Mouse (Mus musculus) erythroid progenitor cell, adult 5-6 weeks (primary cell): ENCODE results near the gene Mllt6. TPM values are rescaled to one million over a fixed set of nuclear protein-coding genes. Genes with fewer than 3 reads are reported as not detected.
A peak's percentile ranks its signal among the peaks of the same experiment; 100 is the strongest.
"Not testable (repeated sequence)": the region's sequence is repeated elsewhere in the genome, so short reads cannot be mapped to it uniquely, and the experiment has no call there.

ENCODE experiments used
- ATAC-seq: replicated peaks from 2 replicates; pipeline ENCODE4 v1.8.0; 2016; ENCODE audit warnings: moderate number of reproducible peaks, mild to moderate bottlenecking, moderate TSS enrichment, inconsistent platforms; ENCODE audit not compliant: poor library complexity, low FRiP score, severe bottlenecking
- total RNA-seq, 2 experiments: library from RNA; stranded (forward) in 1 of 2; stranded (reverse) in 1 of 2; fragments of 150-400 nt in 1 of 2; fragments of 186-747, 209-891 nt in 1 of 2; gene quantifications; 2 replicates each; pipeline versions ENCODE4 v1.2.3 to v1.2.4; 2015 to 2017; ENCODE audit warnings: low replicate concordance in 2 of 2

Mllt6 gene
- total RNA-seq, 2 experiments from 2014 or later: 2.1 to 3.9 TPM

GRCm38 (mm10) chr11:97643380-97644055 lies 19.7 kb upstream of the Mllt6 start:
- no peak for ATAC-seq

GRCm38 (mm10) chr11:97644834-97645233 lies 18.4 kb upstream of the Mllt6 start:
- no peak for ATAC-seq

- not testable (repeated sequence) for ATAC-seq
Measured at GRCm38 (mm10) chr11:97648541-97648940, 14.7 kb upstream of the Mllt6 start.

- ATAC-seq: no peak
Measured at GRCm38 (mm10) chr11:97650341-97650740, 12.9 kb upstream of the Mllt6 start.

DNA sequence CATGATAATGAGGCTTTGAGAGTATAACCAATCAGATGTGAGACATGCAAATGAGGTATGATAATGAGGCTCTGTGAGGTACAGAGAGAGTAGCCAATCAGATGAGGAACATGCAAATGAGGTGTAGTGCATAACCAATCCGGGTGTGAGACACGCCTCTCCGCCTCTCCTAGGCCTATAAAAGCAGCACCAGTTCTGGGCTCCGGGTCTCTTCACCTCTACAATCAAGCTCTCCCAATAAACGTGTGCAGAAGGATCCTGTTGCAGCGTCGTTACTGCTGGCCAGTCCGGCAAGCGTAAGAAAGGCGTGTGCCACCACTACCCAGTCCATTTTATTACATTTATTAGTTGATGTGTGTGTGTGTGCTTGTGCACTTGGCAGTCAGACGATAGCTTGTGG lies 9.8 kb upstream of the Mllt6 start:
- not testable (repeated sequence) for ATAC-seq

GRCm38 (mm10) chr11:97654210-97654609 lies 9.0 kb upstream of the Mllt6 start:
- ATAC-seq: no peak

DNA sequence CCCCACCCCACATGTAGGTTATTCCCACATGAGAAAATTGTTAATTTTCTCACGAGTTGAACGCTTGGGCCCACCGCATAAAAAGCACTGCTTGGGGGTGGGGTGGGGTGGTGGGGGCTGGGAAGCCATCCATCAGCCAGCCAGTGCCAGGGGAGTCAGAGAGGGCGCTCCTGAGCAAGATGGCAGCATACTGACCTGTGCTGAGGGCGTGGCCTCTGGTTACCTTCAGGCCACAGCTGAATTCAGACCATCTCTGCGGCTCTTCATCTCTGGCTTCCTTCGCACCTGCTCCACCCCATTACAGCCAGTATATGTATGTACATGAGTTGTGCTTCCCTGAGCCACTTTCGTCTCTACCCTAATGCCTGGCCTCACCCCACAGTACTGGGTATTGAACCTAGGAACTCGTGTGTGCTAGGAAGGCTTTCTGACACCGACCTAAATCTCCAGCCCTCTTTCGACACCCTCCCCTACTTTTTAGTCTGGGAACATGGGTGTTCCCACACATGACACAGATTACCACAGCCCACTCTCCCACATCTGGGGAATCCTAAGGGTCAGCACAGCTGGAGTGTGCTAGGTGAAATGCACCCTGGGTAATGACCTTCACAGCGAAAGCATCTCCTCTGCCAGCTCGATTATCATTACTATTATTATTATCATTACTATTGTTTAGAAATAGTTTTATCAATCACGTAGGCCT lies 6.8 kb upstream of the Mllt6 start:
- ATAC-seq: no peak

GRCm38 (mm10) chr11:97657184-97657945 lies 5.8 kb upstream of the Mllt6 start:
- ATAC-seq: no peak

- not testable (repeated sequence) for ATAC-seq
Measured at GRCm38 (mm10) chr11:97657967-97658366, 5.2 kb upstream of the Mllt6 start.

- no peak for ATAC-seq
Measured at GRCm38 (mm10) chr11:97658751-97659266, 4.4 kb upstream of the Mllt6 start.

DNA sequence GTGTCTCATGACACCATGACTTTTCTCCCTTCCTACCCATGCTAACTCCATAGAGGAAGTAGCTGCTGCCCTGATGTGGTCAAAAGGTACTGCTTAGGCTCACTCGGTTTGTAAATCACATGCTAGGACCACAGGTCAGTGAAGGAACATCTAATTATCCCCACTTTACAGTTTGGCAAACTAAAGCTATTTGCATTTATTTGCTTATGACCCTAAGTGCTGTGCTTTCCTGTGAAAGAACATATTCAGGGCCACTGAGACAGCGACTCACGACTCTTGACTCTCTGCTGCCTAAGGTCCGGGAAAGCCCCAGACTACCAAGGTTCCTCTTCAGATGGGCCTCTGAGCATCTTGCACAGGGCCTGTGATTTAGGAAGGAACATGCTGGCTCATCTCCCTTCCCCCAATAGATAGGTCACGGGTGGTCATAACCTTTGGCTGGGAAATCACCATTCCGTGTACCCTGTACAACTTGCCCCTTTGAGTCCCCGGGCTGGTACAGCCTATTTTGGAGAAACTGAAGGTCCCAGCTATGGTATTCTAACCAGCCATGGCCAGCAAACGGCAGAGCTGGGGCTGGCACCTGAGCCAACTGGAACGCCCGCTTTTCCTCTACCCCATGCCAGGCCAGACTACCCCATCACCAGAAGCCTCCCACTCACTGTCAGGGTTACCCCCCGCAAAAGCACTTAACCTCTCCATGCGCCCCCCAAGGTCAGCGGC lies 3.8 kb upstream of the Mllt6 start:
- no peak for ATAC-seq

DNA sequence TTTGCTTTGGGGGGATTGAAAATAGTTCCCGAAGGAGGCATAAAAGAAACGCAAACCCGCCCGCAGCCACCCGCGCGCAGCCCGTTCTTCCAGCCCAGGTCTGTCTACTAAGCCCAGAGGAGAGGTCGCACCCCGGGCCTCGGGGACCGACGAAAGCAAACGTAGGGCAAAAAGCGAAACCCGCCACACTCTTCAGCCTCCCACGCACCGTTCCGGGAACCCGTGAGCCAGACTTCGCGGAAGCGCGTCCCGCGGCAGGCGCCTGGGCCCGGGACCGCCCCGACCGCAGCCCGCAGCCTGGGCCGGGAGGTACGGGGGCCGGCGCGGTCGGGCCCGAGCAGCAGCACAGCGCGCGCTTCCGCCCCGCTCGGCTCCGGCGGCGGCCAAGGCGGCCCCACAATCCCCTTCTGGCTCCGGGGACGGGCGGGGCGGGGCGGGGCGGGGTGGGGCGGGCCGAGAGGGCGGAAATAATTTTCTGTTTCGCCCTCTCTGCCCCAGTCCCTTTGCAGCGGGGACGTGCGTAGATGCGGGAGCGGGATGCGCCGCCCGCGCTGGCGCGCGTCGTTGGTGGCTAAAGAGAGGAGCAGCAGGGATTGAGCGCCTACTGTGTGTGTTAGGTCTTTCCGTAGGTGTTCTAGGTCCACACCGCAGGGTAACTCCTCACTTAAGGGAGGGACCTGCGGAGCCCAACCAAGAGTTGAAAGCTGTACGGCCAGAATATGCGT lies 3.1 kb upstream of the Mllt6 start:
- ATAC-seq: 0 out of 2 replicates have a peak, but pooled peaks have one; percentile 16

GRCm38 (mm10) chr11:97660734-97661647 lies 2.2 kb upstream of the Mllt6 start:
- ATAC-seq: no peak

GRCm38 (mm10) chr11:97661648-97662133 lies 1.5 kb upstream of the Mllt6 start:
- no peak for ATAC-seq

DNA sequence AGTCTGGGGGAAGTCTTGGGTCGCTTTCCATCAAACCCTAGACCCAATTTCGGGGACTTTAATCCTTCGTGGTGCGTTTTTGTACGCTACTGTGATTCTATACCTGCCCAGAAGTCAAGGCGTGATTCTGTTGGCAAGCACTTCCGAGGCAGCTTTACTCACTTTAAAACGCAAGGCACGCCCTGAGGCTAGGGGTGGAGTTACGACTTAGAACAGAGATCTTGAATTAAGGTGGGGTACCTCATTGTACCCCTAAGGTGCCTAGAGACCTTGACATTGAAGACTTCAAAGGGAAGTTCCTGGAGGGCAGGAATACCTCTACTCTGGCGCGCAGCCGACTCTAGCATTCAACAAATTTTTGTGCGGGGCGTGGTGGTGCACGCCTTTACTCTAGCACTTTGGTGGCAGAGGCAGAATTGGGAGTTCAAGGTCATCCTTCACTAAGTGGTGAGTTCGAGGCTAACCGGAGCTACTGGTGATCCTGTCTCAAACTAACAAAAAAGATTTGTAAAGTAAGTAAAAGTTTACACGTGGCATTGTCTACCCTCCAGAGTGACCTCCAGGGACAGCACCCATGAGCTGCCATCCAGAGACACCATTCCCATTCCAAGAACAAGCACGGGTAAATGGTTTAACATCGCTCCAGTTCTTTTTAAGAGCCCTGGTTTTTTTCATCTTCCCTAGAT lies 864 bp upstream of the Mllt6 start:
- ATAC-seq: no peak

- ATAC-seq: no peak
Measured at GRCm38 (mm10) chr11:97663528-97664338, 519 bp downstream of the Mllt6 start.

- no peak for ATAC-seq
Measured at GRCm38 (mm10) chr11:97664339-97664665, 1.1 kb downstream of the Mllt6 start.
